Mouse (Mus musculus) thymus, adult 2 months (tissue): Measurements from ENCODE around the gene Gm13283. TPM values are rescaled to one million over a fixed set of nuclear protein-coding genes. Genes with fewer than 3 reads are reported as not detected.

Experiments used
- DNase-seq: peaks from one replicate; pipeline ENCODE4 v3.0.0; 2021
- H3K27ac ChIP-seq: fragments of 200-500 bp; 2 replicates; pipeline ENCODE4 v1.5.1; 2012; ENCODE audit warnings: low read length, control low read depth; ENCODE audit not compliant: control insufficient read depth, insufficient read depth
- H3K27me3 ChIP-seq: fragments of 200-500 bp; 2 replicates; pipeline ENCODE4 v1.6.1; 2012; ENCODE audit warnings: mild to moderate bottlenecking, low read length, moderate library complexity, mixed read lengths; ENCODE audit not compliant: control insufficient read depth, insufficient read depth
- H3K36me3 ChIP-seq: fragments of 200-500 bp; 2 replicates; pipeline ENCODE4 v1.6.1; 2012; ENCODE audit warnings: mild to moderate bottlenecking, low read length, moderate library complexity; ENCODE audit not compliant: control insufficient read depth, insufficient read depth
- H3K4me1 ChIP-seq: fragments of 200-500 bp; replicated peaks from 2 replicates; pipeline ENCODE4 v1.6.1; 2012; ENCODE audit warnings: low read length; ENCODE audit not compliant: control insufficient read depth, insufficient read depth
- H3K4me3 ChIP-seq: fragments of 200-500 bp; 2 replicates; pipeline ENCODE4 v1.5.1; 2012; ENCODE audit warnings: mild to moderate bottlenecking, low read length, control low read depth, moderate library complexity; ENCODE audit not compliant: control insufficient read depth, insufficient read depth
- CTCF ChIP-seq: fragments of 200-500 bp; IDR thresholded peaks from 2 replicates; pipeline ENCODE4 v1.5.1; 2012; ENCODE audit warnings: mild to moderate bottlenecking, control low read depth, low read length, moderate library complexity, borderline replicate concordance; ENCODE audit not compliant: control insufficient read depth, poor library complexity, insufficient read depth; ENCODE audit errors: extremely low read depth
- POLR2A ChIP-seq: fragments of 200-500 bp; IDR thresholded peaks from 2 replicates; pipeline ENCODE4 v1.6.1; 2012; ENCODE audit warnings: mild to moderate bottlenecking, low read length, control low read depth, moderate library complexity; ENCODE audit not compliant: control insufficient read depth, poor library complexity, insufficient read depth; ENCODE audit errors: extremely low read depth
- WGBS: fragments of 180-500 bp; shearing (Covaris S2); methylation state at CpG from one replicate; pipeline ENCODE4 v1.1.7; 2018; 5-methylcytosine and 5-hydroxymethylcytosine counted together
- polyA plus RNA-seq: library from polyadenylated mRNA; depleted of rRNA; stranded (reverse); fragments of >200 nt; gene quantifications from 2 replicates; pipeline ENCODE4 v1.2.3, GENCODE M21; 2012

The Gm13283 gene
- polyA plus RNA-seq, 1 experiment = 0.07 TPM

GRCm38 (mm10) chr4:88726727-88727126 is 33.2 kb upstream of the Gm13283 start:
- no peak overlapping the region for H3K4me3 ChIP-seq

GRCm38 (mm10) chr4:88727324-88727723 is 32.6 kb upstream of the Gm13283 start:
- WGBS = 0% methylated on average over 1 of the region's 1 CpGs
- no peaks in the 10 kb centered on the region for H3K36me3 ChIP-seq
- H3K27ac ChIP-seq = no peak overlapping the region
- no peak for TF ChIP-seq POLR2A
- H3K4me3 ChIP-seq = no peak overlapping the region
- DNase-seq = peak; percentile 59
- H3K4me1 ChIP-seq = no peaks in the 10 kb centered on the region
- H3K27me3 ChIP-seq = no peaks in the 10 kb centered on the region

More at GRCm38 (mm10) chr4:88726727-88727126, 33.2 kb upstream of the Gm13283 start:
- 34% methylated on average over 6 of the region's 6 CpGs for WGBS
- H3K27me3 ChIP-seq = no peaks in the 10 kb centered on the region
- H3K36me3 ChIP-seq = no peaks in the 10 kb centered on the region
- no peaks in the 10 kb centered on the region for H3K4me1 ChIP-seq
- no peak overlapping the region for H3K27ac ChIP-seq
- TF ChIP-seq POLR2A = no peak
- no peak for TF ChIP-seq CTCF
- no peak for DNase-seq

GRCm38 (mm10) chr4:88738480-88738879 is 21.4 kb upstream of the Gm13283 start:
- no peaks in the 10 kb centered on the region for H3K27me3 ChIP-seq
- H3K4me1 ChIP-seq = peaks cover 4% of the 10 kb centered on the region
- peak; percentile 78 for DNase-seq
- H3K36me3 ChIP-seq = no peaks in the 10 kb centered on the region
- H3K4me3 ChIP-seq = no peak overlapping the region
- no peak; the same call in 1 of the 2 replicates for TF ChIP-seq CTCF
- no peak for TF ChIP-seq POLR2A
- H3K27ac ChIP-seq = no peak overlapping the region
- WGBS = 5% methylated on average over 2 of the region's 2 CpGs

- H3K27ac ChIP-seq = no peak overlapping the region
- H3K4me3 ChIP-seq = no peak overlapping the region
- H3K36me3 ChIP-seq = no peaks in the 10 kb centered on the region
- H3K27me3 ChIP-seq = no peaks in the 10 kb centered on the region
- peaks cover 4% of the 10 kb centered on the region for H3K4me1 ChIP-seq
- no peak for DNase-seq
- WGBS = 89% methylated on average over 6 of the region's 6 CpGs
- no peak for TF ChIP-seq CTCF
- TF ChIP-seq POLR2A = no peak
These were observed 20.9 kb upstream of the Gm13283 start for GRCm38 (mm10) chr4:88739036-88739435.

GRCm38 (mm10) chr4:88741426-88741825 is 18.5 kb upstream of the Gm13283 start:
- H3K4me3 ChIP-seq = no peak overlapping the region
- H3K4me1 ChIP-seq = peaks cover 4% of the 10 kb centered on the region
- no peaks in the 10 kb centered on the region for H3K27me3 ChIP-seq
- 23% methylated on average over 4 of the region's 4 CpGs for WGBS
- TF ChIP-seq POLR2A (no peak), CTCF (no peak)
- H3K36me3 ChIP-seq = no peaks in the 10 kb centered on the region
- no peak overlapping the region for H3K27ac ChIP-seq
- DNase-seq = no peak

GRCm38 (mm10) chr4:88742771-88743371 is 17.0 kb upstream of the Gm13283 start:
- Histone ChIP-seq H3K27me3 (no peaks in the 10 kb centered on the region), H3K4me3 (no peak overlapping the region), H3K4me1 (peaks cover 4% of the 10 kb centered on the region), H3K27ac (no peak overlapping the region; the same call in 1 of the 2 replicates), H3K36me3 (no peaks in the 10 kb centered on the region)
- no peak for TF ChIP-seq POLR2A
- TF ChIP-seq CTCF = no peak
- 8% methylated on average over 7 of the region's 7 CpGs for WGBS
- no peak for DNase-seq

GRCm38 (mm10) chr4:88744207-88744606 is 15.7 kb upstream of the Gm13283 start:
- Histone ChIP-seq H3K27ac (no peak overlapping the region), H3K4me3 (no peak overlapping the region), H3K4me1 (peaks cover 4% of the 10 kb centered on the region), H3K36me3 (no peaks in the 10 kb centered on the region), H3K27me3 (no peaks in the 10 kb centered on the region)
- peak; percentile 22 for DNase-seq
- no peak for TF ChIP-seq CTCF
- no peak for TF ChIP-seq POLR2A
- WGBS = 86% methylated on average over 3 of the region's 3 CpGs
